Mouse (Mus musculus) embryonic facial prominence, embryonic 14.5 days (tissue): ENCODE measurements around the gene Atp11a. TPM values are rescaled to one million over a fixed set of nuclear protein-coding genes. Genes with fewer than 3 reads are reported as not detected.

Experiments
- ATAC-seq: fragments of 200-750 bp; cut with Nextera tagmentation; 2 replicates; pipeline ENCODE4 v1.8.0; 2017; ENCODE audit warnings: low read depth, moderate number of reproducible peaks, moderate TSS enrichment
- DNase-seq: peaks from one replicate; pipeline ENCODE4 v3.0.0-alpha.2; 2015; ENCODE audit warnings: low spot score
- H3K27ac ChIP-seq: fragments of 300-500 bp; sonication (generic); replicated peaks from 2 replicates; pipeline ENCODE4 v1.5.1; 2014; ENCODE audit warnings: low read depth, mild to moderate bottlenecking, low read length, moderate library complexity
- H3K27me3 ChIP-seq: fragments of 300-500 bp; sonication (generic); replicated peaks from 2 replicates; pipeline ENCODE4 v1.6.1; 2014; ENCODE audit warnings: low read length; ENCODE audit not compliant: control insufficient read depth, insufficient read depth
- H3K36me3 ChIP-seq: fragments of 300-500 bp; sonication (generic); 2 replicates; pipeline ENCODE4 v1.6.1; 2014; ENCODE audit warnings: low read length, mixed read lengths; ENCODE audit not compliant: control insufficient read depth, insufficient read depth
- H3K4me1 ChIP-seq: fragments of 300-500 bp; sonication (generic); 2 replicates; pipeline ENCODE4 v1.6.1; 2014; ENCODE audit warnings: antibody characterized with exemption, low read length; ENCODE audit not compliant: control insufficient read depth, insufficient read depth
- H3K4me2 ChIP-seq: fragments of 300-500 bp; sonication (generic); 2 replicates; pipeline ENCODE4 v1.6.1; 2014; ENCODE audit warnings: low read depth, mild to moderate bottlenecking, low read length, moderate library complexity, mixed read lengths
- H3K4me3 ChIP-seq: fragments of 300-500 bp; sonication (generic); 2 replicates; pipeline ENCODE4 v1.5.1; 2014; ENCODE audit warnings: low read depth, mild to moderate bottlenecking, low read length
- H3K9ac ChIP-seq: fragments of 300-500 bp; sonication (generic); 2 replicates; pipeline ENCODE4 v1.6.1; 2014; ENCODE audit warnings: low read depth, mild to moderate bottlenecking, low read length, moderate library complexity, mixed read lengths
- H3K9me3 ChIP-seq: fragments of 300-500 bp; sonication (generic); 2 replicates; pipeline ENCODE4 v1.6.1; 2016; ENCODE audit warnings: low read length; ENCODE audit not compliant: control insufficient read depth
- WGBS: fragments of 180-500 bp; shearing (Covaris S2); extraction: QIAGEN DNeasy Blood & Tissue Kit; methylation state at CpG from one replicate; pipeline ENCODE4 v1.1.7; 2014; 5-methylcytosine and 5-hydroxymethylcytosine counted together
- polyA plus RNA-seq: library from polyadenylated mRNA; unstranded; fragments of >200 nt; fragmentation: Nextera tagmentation; extraction: Ambion mirVana; gene quantifications from 2 replicates; pipeline ENCODE4 v1.2.1, GENCODE M21; 2014

Gene Atp11a
- polyA plus RNA-seq, 1 experiment from 2014 or later = 23.7 TPM

DNA sequence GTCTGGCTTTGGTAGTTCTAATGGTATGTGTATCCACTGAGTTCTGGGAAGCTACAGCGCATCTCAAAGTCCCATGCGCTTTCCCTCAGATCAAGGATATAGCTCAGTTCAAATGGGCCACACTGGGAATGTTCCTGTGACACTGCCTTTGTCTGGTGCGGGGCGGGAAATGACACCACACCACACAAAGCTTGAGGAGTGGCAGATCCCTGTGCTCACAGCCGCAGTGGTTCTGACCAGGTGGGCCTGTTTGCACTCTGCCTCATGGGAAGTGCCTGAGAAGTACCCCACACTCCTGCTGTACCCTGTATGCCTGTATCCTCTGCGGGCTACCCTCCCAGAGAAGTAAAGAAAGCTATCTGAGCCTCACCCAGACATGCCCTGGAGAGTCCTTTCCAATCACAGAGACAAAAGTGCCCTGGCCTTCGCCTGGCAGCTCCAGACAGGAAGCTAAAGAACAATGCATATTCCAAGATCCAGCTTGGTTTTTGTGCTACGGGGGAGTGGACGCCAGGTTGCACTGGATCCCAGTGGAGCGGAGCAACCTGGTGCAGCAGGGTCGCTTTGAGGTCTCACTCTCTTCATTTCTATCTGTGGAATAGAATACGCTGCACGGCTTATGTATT is 147.1 kb downstream of the Atp11a start:
- Histone ChIP-seq H3K9me3 (no peaks in the 10 kb centered on the region), H3K4me2 (no peak overlapping the region), H3K36me3 (no peaks in the 10 kb centered on the region), H3K27me3 (no peaks in the 10 kb centered on the region), H3K4me1 (no peaks in the 10 kb centered on the region), H3K27ac (0 out of 2 replicates have a peak overlapping the region, but pooled peaks have one; percentile 1), H3K4me3 (no peak overlapping the region), H3K9ac (no peak overlapping the region)
- 83% methylated on average over 13 of the region's 13 CpGs for WGBS
- ATAC-seq = no peak
- no peak for DNase-seq

DNA sequence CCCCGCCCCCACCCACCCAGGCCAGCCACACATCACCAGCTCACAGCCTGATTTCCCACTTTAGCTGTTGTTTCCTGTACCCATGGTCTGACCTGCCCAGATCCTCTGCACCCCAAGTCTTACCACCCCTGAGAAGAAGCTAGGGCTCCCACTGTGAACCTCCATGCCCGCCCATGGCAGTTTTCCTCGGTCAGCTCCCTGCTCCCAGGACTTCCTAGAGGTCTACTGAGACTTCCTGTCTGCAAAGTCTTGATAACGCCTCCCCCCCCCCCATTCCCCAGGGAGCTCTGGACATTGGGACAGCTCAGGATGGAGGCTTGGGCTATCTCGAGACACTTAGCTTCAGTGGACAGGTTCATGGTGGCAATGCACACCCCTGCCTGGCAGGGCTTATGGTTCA is 148.3 kb downstream of the Atp11a start:
- no peak overlapping the region for H3K27ac ChIP-seq
- H3K4me2 ChIP-seq = no peak overlapping the region
- no peaks in the 10 kb centered on the region for H3K27me3 ChIP-seq
- no peak overlapping the region for H3K9ac ChIP-seq
- WGBS = 81% methylated on average over 5 of the region's 5 CpGs
- no peaks in the 10 kb centered on the region for H3K36me3 ChIP-seq
- no peak for DNase-seq
- H3K9me3 ChIP-seq = no peaks in the 10 kb centered on the region
- no peak for ATAC-seq
- H3K4me3 ChIP-seq = no peak overlapping the region
- no peaks in the 10 kb centered on the region for H3K4me1 ChIP-seq

DNA sequence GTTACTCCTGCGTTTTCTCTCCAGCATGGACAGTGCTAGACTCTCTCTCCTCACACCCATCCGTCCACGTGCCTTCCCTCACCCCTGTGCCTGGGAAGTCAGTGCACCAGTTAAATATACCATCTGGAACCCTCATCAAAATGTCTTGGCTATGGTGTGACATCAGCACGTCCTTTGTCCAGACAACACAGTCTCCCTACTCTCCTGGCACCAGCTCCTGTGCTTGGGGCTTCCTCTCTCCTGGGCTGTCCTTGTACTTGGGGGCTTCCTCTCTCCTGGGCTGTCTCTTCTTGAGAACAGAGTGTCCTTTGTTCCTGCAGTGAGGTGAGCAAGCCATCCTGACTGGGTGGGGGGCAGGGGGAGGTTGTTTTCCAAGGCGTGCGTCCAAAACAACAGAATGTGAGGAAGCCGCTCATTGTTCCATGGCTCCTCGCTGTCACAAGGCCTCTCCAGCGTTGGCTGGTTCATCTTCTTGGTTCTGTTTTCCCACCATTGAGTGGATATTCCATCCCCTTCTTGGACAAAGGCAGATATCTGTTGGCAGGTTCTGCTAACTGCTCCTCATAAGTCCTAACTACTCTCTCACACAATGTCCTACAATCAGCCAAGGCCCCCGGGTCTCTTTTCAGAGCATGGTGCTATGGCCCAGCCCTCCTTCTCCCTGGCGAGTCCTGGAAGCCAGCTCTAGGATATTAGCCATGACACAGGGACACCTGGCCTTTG is 148.9 kb downstream of the Atp11a start:
- Histone ChIP-seq H3K9ac (no peak overlapping the region), H3K27me3 (no peaks in the 10 kb centered on the region), H3K4me2 (no peak overlapping the region), H3K4me1 (no peaks in the 10 kb centered on the region), H3K36me3 (no peaks in the 10 kb centered on the region), H3K27ac (no peak overlapping the region), H3K9me3 (no peaks in the 10 kb centered on the region), H3K4me3 (no peak overlapping the region)
- WGBS = 83% methylated on average over 11 of the region's 11 CpGs
- DNase-seq (no peak), ATAC-seq (no peak)

DNA sequence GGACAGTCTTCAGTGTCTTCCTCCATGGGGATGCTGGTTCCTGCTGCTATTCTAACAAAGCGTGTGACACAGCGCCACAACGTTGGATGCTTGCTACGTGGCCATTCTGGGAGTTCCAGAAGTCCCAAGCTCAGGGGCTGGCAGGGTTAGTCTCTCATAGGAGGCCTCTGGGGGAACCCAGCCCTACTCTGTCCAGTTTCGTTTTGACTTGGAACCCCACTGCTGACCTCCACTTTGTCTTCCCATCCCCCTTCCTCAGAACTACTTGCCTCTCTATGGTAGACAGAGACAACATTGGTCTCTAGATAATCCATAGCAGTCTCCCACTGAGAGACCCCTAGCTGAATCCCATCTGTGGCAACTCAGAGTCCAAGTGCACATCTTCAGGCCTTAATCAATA is 149.8 kb downstream of the Atp11a start:
- H3K9ac ChIP-seq = no peak overlapping the region

DNA sequence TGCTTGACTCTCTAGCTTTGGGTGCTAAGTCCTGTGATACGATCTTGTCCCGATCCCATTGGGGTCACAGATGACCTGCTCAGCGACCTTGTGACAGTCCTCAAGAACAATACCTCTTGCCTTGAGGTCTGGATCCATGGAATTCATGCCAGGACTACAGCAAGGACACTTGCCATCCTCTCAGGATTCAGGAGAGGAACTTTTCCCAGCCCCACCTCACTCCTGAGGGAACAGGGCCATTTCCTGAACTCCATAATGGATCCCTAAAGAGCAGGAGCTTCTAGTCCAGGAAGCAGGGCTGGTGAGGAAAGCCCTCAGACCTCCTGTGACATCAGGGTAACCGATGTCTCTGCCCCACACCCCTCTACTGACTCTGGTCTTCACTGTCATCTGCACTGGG is 150.9 kb downstream of the Atp11a start:
- WGBS = 71% methylated on average over 4 of the region's 4 CpGs
- H3K36me3 ChIP-seq = no peaks in the 10 kb centered on the region
- H3K4me2 ChIP-seq = no peak overlapping the region
- H3K27me3 ChIP-seq = no peaks in the 10 kb centered on the region
- H3K27ac ChIP-seq = no peak overlapping the region
- ATAC-seq (no peak), DNase-seq (no peak)
- no peak overlapping the region for H3K9ac ChIP-seq
- H3K9me3 ChIP-seq = no peaks in the 10 kb centered on the region
- H3K4me1 ChIP-seq = no peaks in the 10 kb centered on the region
- no peak overlapping the region for H3K4me3 ChIP-seq

More for the DNA sequence above, 149.8 kb downstream of the Atp11a start:
- DNase-seq (no peak), ATAC-seq (no peak)
- H3K4me2 ChIP-seq = no peak overlapping the region
- no peaks in the 10 kb centered on the region for H3K36me3 ChIP-seq
- WGBS = 69% methylated on average over 5 of the region's 5 CpGs
- no peaks in the 10 kb centered on the region for H3K27me3 ChIP-seq
- no peak overlapping the region for H3K27ac ChIP-seq
- H3K4me3 ChIP-seq = no peak overlapping the region
- no peaks in the 10 kb centered on the region for H3K4me1 ChIP-seq
- H3K9me3 ChIP-seq = no peaks in the 10 kb centered on the region

DNA sequence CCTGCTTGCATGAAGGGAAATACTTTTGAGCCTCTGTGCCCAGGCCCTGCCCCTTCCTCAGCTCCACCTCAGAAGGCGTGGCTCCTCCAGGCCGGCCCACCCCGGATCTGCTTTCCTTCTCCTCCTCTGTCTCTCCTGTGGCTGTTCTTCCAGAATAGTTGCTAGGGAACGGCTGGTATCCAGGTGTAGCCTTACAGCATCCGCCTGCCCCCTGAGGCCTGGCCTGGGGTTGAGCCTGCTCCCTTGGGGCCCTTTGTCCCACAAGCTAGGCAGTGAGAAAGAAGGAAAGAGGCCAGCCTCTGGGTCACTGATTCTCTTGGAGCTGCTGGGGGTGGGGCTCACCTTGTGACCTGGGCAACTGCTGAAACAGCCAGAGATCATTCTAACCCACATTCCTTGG is 155.2 kb downstream of the Atp11a start:
- Histone ChIP-seq H3K27me3 (no peaks in the 10 kb centered on the region), H3K27ac (0 out of 2 replicates have a peak overlapping the region, but pooled peaks have one; percentile 21), H3K36me3 (0 out of 2 replicates have a peak, but pooled peaks cover 4% of the 10 kb centered on the region), H3K4me3 (no peak overlapping the region), H3K9me3 (no peaks in the 10 kb centered on the region), H3K4me2 (no peak overlapping the region), H3K4me1 (peaks cover 21% of the 10 kb centered on the region), H3K9ac (no peak overlapping the region)
- DNase-seq (peak; percentile 85), ATAC-seq (peak; percentile 83)
- 23% methylated on average over 5 of the region's 5 CpGs for WGBS

DNA sequence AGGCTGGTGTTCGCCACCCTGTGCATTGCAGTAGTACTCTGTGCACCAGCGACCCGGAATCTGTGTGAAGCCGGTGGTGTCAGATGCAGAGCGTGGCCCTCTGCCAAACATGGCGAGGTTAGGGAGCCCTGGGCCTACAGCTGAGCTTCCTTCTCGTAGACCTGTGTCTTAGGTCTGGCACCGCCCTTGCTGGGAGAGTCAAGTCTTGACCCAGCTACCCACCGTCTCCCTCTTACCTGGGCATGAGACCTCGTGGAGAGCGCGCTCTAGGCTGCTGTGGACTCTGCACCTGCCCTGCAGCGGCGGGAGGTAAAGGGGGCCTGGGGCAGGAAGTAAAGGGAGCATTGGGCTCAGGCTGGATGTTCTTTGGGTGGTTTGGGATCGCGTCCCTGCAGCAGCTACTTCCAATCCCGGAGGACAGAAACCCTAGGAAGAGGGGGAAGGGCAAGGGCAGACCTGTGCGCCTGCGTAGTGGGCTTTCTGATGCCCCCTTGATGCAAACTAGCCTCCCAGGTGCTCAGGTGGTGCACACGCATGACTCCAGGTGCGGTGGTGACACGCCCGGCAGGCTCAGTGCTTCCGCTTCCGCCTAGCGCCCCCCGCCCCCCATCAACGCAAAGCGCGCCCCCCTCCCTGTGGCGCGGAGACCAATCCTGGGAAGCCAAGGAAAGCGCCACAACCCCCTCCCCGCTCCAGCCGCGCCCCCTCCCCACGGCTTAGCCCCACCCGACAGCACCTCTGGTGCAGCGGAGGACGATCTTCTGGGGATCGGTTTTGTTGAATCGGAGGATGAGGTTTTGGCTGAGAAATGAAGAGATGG is 158.6 kb downstream of the Atp11a start:
- Histone ChIP-seq H3K9me3 (no peaks in the 10 kb centered on the region), H3K27ac (peak overlapping the region; percentile 61), H3K27me3 (no peaks in the 10 kb centered on the region), H3K4me2 (peak overlapping the region; percentile 93), H3K4me3 (peak overlapping the region; percentile 63), H3K4me1 (peaks cover 21% of the 10 kb centered on the region), H3K36me3 (0 out of 2 replicates have a peak, but pooled peaks cover 4% of the 10 kb centered on the region), H3K9ac (peak overlapping the region; percentile 70)
- 12% methylated on average over 35 of the region's 42 CpGs for WGBS
- peak; percentile 76 for ATAC-seq
- peak; percentile 87 for DNase-seq

DNA sequence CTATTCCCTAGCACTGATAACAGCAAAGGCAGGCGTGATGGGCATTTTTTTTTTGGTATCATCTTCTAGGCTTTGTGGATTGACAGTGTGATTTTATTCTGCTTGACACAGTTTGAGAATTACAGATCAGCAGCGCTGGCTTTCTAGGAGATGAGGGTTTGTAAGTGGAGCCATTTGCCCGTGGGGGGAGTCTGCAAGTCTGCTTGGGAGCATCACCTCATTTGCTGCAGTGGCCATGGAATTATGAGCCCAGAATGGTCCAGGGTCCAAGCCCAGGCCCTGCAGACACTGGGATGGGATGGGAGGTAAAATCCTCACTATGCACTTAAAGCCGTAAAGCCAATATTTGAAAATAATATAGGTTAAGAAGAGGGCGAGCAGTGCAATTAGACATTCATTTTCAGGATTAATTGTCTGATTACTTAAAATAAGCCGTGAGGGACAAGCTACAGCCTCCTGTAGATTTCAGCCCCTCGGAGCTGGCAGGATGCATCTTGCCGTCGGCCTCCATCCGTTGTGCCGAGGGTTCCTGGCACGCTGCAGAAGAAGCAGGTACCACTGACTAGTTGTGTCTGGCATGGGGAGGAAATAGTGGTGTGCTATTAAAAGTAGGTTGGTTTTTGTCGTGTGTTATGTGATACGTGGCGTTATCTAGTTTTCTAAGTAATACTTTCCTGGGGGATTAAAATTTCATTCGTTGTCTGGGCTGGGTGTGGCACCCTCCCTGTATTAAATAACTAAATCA is 159.5 kb downstream of the Atp11a start:
- ATAC-seq = no peak
- Histone ChIP-seq H3K36me3 (0 out of 2 replicates have a peak, but pooled peaks cover 4% of the 10 kb centered on the region), H3K27me3 (no peaks in the 10 kb centered on the region), H3K9me3 (no peaks in the 10 kb centered on the region), H3K4me2 (peak overlapping the region; percentile 93), H3K9ac (peak overlapping the region; percentile 70), H3K27ac (peak overlapping the region; percentile 55), H3K4me1 (peaks cover 21% of the 10 kb centered on the region), H3K4me3 (peak overlapping the region; percentile 63)
- 57% methylated on average over 16 of the region's 16 CpGs for WGBS
- no peak for DNase-seq
